8 mouse cellular contexts compared by ENCODE assay signal in the genomic region with DNA sequence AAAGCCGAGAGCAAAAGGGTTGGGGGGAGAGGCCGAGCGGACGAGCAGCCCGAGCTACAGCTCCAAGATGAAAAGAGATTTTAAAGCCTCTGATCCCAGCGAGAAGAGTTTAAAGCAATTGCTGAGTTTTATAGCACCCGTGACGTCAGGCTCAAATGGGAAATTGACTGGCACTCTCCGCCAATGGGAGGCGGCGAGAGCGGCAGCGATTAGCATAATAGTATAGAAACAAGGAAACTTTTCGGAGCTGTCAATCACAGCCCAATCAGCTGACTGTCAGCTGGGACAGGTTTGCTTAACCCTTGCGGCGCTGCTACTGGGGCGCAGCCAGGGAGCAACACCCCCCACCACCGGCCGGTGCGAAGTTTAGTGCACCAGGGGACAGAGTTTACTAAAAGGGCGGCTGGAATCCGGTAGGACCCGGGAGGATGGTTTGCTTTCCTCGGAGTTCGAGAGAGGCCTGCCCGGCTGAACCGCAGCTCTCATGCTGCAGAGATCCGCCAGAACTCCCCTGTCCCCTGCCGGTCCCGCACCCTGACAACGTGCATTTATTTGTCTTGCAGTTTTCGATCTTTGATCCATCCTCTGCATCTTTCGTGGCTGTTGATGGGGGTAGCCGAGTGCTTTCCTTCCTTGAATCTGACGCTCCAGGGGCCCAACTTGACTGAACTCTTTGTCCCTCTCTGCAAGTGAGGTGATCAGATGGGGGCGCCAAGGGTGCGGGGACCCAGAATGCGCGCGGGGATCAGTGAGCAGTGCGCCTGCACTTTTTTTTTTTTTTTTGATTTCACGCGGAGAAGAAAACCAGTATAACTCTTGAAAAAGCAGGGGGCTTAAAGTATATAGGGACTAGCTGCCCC. TPM values are rescaled to one million over a fixed set of nuclear protein-coding genes. Genes with fewer than 3 reads are reported as not detected.
A peak's percentile ranks its signal among the peaks of the same experiment; 100 is the strongest.
DNase-seq lines count a peak whose midpoint lies in the region; ATAC-seq and TF ChIP-seq lines count a peak whose summit lies in the region.

Gene Maf, minus strand, starts transcription at position 64 of the 860 bp plus-strand sequence.

- H3K9me3 ChIP-seq in forebrain, embryonic 14.5 days (replicated peaks; ENCODE audit: control insufficient read depth, low read length) = no peaks in the 10 kb centered on the region
- H3K9me3 ChIP-seq in liver, embryonic 15.5 days (replicated peaks) = no peaks in the 10 kb centered on the region
- H3K9me3 ChIP-seq in neural tube, embryonic 11.5 days (ENCODE audit: control insufficient read depth, low read length) = no peaks in the 10 kb centered on the region
- no peaks in the 10 kb centered on the region for H3K9me3 ChIP-seq in stomach, postnatal 0 days (ENCODE audit: control insufficient read depth, low read length)

- H3K36me3 ChIP-seq in forebrain, embryonic 14.5 days (ENCODE audit: control insufficient read depth, insufficient read depth, low read length) = no peaks in the 10 kb centered on the region
- H3K36me3 ChIP-seq in liver, embryonic 15.5 days (replicated peaks) = no peaks in the 10 kb centered on the region
- H3K36me3 ChIP-seq in neural tube, embryonic 11.5 days (ENCODE audit: control insufficient read depth, insufficient read depth, low read length) = no peaks in the 10 kb centered on the region
- H3K36me3 ChIP-seq in stomach, postnatal 0 days (ENCODE audit: control insufficient read depth, insufficient read depth, low read length) = no peaks in the 10 kb centered on the region

- ATAC-seq in forebrain, embryonic 14.5 days = peak; percentile 75
- ATAC-seq in liver, embryonic 15.5 days (ENCODE audit: insufficient read depth) = peak; percentile 61
- peak; percentile 54 for ATAC-seq in neural tube, embryonic 11.5 days (ENCODE audit: insufficient read depth, low FRiP score, low TSS enrichment)
- peak; percentile 84 for ATAC-seq in stomach, postnatal 0 days (ENCODE audit: low FRiP score, low TSS enrichment)

- peaks cover 5% of the 10 kb centered on the region for H3K4me1 ChIP-seq in forebrain, embryonic 14.5 days (ENCODE audit: control insufficient read depth, insufficient read depth, low read length)
- no peaks in the 10 kb centered on the region; the same call in none of the 2 replicates for H3K4me1 ChIP-seq in liver, embryonic 15.5 days (replicated peaks)
- peaks cover 3% of the 10 kb centered on the region; the same call in 1 of the 2 replicates for H3K4me1 ChIP-seq in neural tube, embryonic 11.5 days (ENCODE audit: control insufficient read depth, insufficient read depth, low read length)
- H3K4me1 ChIP-seq in stomach, postnatal 0 days (replicated peaks; ENCODE audit: control insufficient read depth, insufficient read depth) = no peaks in the 10 kb centered on the region

- H3K4me2 ChIP-seq in forebrain, embryonic 14.5 days (ENCODE audit: low read length) = peak within 1 kb of the TSS; percentile 90
- H3K4me2 ChIP-seq in liver, embryonic 15.5 days = peak within 1 kb of the TSS; percentile 66
- peak within 1 kb of the TSS; percentile 82 for H3K4me2 ChIP-seq in neural tube, embryonic 11.5 days (ENCODE audit: low read depth)
- H3K4me2 ChIP-seq in stomach, postnatal 0 days (replicated peaks; ENCODE audit: low read depth) = peak within 1 kb of the TSS; percentile 85

- peak within 1 kb of the TSS; percentile 84 for H3K27ac ChIP-seq in forebrain, embryonic 14.5 days (ENCODE audit: low read depth, low read length)
- H3K27ac ChIP-seq in liver, embryonic 15.5 days (replicated peaks) = peak within 1 kb of the TSS; percentile 70
- peak within 1 kb of the TSS; percentile 82 for H3K27ac ChIP-seq in neural tube, embryonic 11.5 days (ENCODE audit: low read depth, low read length)
- peak within 1 kb of the TSS; percentile 88 for H3K27ac ChIP-seq in stomach, postnatal 0 days (replicated peaks)

- DNase-seq in CD4-positive, CD25-positive, alpha-beta regulatory T cell, adult 2 months (ENCODE audit: low read depth, low spot score) = peak; percentile 95
- peak; percentile 9 for DNase-seq in c-Kit-positive CD71-positive TER-119-positive erythroid progenitor cells, embryonic 14.5 days (ENCODE audit: low spot score)
- peak; percentile 94 for DNase-seq in forebrain, embryonic 14.5 days (ENCODE audit: low spot score)
- peak; percentile 86 to 90 for DNase-seq in heart, postnatal 10 days
- DNase-seq in kidney, postnatal 4 days = peak; percentile 87 to 93
- peak; percentile 83 for DNase-seq in neural tube, embryonic 11.5 days (ENCODE audit: low spot score)
- peak; percentile 85 for DNase-seq in stomach, postnatal 0 days (ENCODE audit: low spot score)

- peaks cover 18% of the 10 kb centered on the region; the same call in 1 of the 2 replicates for H3K27me3 ChIP-seq in forebrain, embryonic 14.5 days (replicated peaks; ENCODE audit: control insufficient read depth, insufficient read depth, low read length)
- H3K27me3 ChIP-seq in liver, embryonic 15.5 days = peaks cover 67% of the 10 kb centered on the region
- H3K27me3 ChIP-seq in neural tube, embryonic 11.5 days (ENCODE audit: control insufficient read depth, insufficient read depth, low read length) = 0 out of 2 replicates have a peak, but pooled peaks cover 2% of the 10 kb centered on the region
- H3K27me3 ChIP-seq in stomach, postnatal 0 days (ENCODE audit: control insufficient read depth, insufficient read depth, low read length) = no peaks in the 10 kb centered on the region

- peak within 1 kb of the TSS; percentile 71 for H3K9ac ChIP-seq in forebrain, embryonic 14.5 days (ENCODE audit: low read length)
- H3K9ac ChIP-seq in liver, embryonic 15.5 days = peak within 1 kb of the TSS; percentile 21; the same call in 1 of the 2 replicates
- H3K9ac ChIP-seq in neural tube, embryonic 11.5 days (ENCODE audit: low read length) = peak within 1 kb of the TSS; percentile 76
- peak within 1 kb of the TSS; percentile 71 for H3K9ac ChIP-seq in stomach, postnatal 0 days (ENCODE audit: low read length)

- TF ChIP-seq EP300 in stomach, postnatal 0 days (optimal IDR thresholded peaks at IDR 0.05) = no peak

- intact Hi-C loops in heart, postnatal 10 days (cut with DNase I) = loop anchor here (2.0 to 10.0 kb wide), 10 partner anchors 173 to 1255 kb away; no protein-coding TSS in a partner anchor

- H3K4me3 ChIP-seq in forebrain, embryonic 14.5 days (ENCODE audit: low read depth, low read length) = peak within 1 kb of the TSS; percentile 59
- peak within 1 kb of the TSS; percentile 54 for H3K4me3 ChIP-seq in liver, embryonic 15.5 days (replicated peaks)
- peak within 1 kb of the TSS; percentile 63 for H3K4me3 ChIP-seq in neural tube, embryonic 11.5 days (ENCODE audit: low read depth, low read length)
- peak within 1 kb of the TSS; percentile 68 for H3K4me3 ChIP-seq in stomach, postnatal 0 days (ENCODE audit: low read depth, low read length)

- TF ChIP-seq CTCF in stomach, postnatal 0 days (IDR thresholded peaks at IDR 0.05; ENCODE audit: low read depth) = peak; percentile 24

- under 1% methylated on average over 43 of the region's 43 CpGs for WGBS in forebrain, embryonic 14.5 days
- WGBS in liver, embryonic 15.5 days (ENCODE audit: insufficient replicate concordance) = under 1% methylated on average over 43 of the region's 43 CpGs
- WGBS in neural tube, embryonic 11.5 days = under 1% methylated on average over 43 of the region's 43 CpGs
- WGBS in stomach, postnatal 0 days = under 1% methylated on average over 42 of the region's 43 CpGs

RNA-seq across cellular contexts. Expression of gene Maf, which starts in this region (rescaled TPM):
- polyA plus RNA-seq in forebrain, embryonic 14.5 days (2014; fragmentation: Nextera tagmentation; extraction: Ambion mirVana) = 4.5 and 6.1 TPM in 2 replicates
- 1 to 10 TPM; 7.4 to 7.7 TPM for total RNA-seq in heart, postnatal 10 days (2021)
- polyA plus RNA-seq in liver, embryonic 15.5 days (2015; fragmentation: Nextera tagmentation; extraction: Ambion mirVana) = 2.0 and 2.3 TPM in 2 replicates
- polyA plus RNA-seq in neural tube, embryonic 11.5 days (2014; fragmentation: Nextera tagmentation; extraction: Ambion mirVana) = 4.9 and 5.5 TPM in 2 replicates
- 5.1 and 5.4 TPM in 2 replicates for polyA plus RNA-seq in stomach, postnatal 0 days (2015; fragmentation: Nextera tagmentation; extraction: Ambion mirVana)

Comparison
In these comparisons a context has a peak if more than half of its experiments do, and no peak if none do; other contexts are left out.
1. Peak in every context shown above with its lines: DNase-seq, ATAC-seq, H3K4me3 ChIP-seq and H3K27ac ChIP-seq.
2. DNase-seq: peak in every context shown above with its lines; median percentile 95 in CD4-positive, CD25-positive, alpha-beta regulatory T cell, adult 2 months; 94 in forebrain, embryonic 14.5 days; 90 in kidney, postnatal 4 days; 88 in heart, postnatal 10 days; 85 in stomach, postnatal 0 days; 83 in neural tube, embryonic 11.5 days; 9 in c-Kit-positive CD71-positive TER-119-positive erythroid progenitor cells, embryonic 14.5 days.
3. H3K9ac ChIP-seq: peak in every context shown above with its lines; median percentile 76 in neural tube, embryonic 11.5 days; 71 in forebrain, embryonic 14.5 days; 71 in stomach, postnatal 0 days; 21 in liver, embryonic 15.5 days.